Mouse (Mus musculus) left cerebral cortex, adult 11 months (tissue): Measurements from ENCODE around the gene Ufsp1.
A peak's percentile ranks its signal among the peaks of the same experiment; 100 is the strongest.
"Not testable (repeated sequence)": the region's sequence is repeated elsewhere in the genome, so short reads cannot be mapped to it uniquely, and the experiment has no call there.

Source experiments
- DNase-seq: peaks from one replicate; pipeline ENCODE4 v3.0.0; 2022; ENCODE audit warnings: low spot score

Gene Ufsp1

GRCm38 (mm10) chr5:137293839-137294743 lies at the start of gene Ufsp1:
Ufsp1 (plus strand) TSS chr5:137294629.
- DNase-seq: peak; percentile 92

- no peak for DNase-seq
Observed at GRCm38 (mm10) chr5:137263897-137264720, 30.3 kb upstream of the Ufsp1 start.

DNA sequence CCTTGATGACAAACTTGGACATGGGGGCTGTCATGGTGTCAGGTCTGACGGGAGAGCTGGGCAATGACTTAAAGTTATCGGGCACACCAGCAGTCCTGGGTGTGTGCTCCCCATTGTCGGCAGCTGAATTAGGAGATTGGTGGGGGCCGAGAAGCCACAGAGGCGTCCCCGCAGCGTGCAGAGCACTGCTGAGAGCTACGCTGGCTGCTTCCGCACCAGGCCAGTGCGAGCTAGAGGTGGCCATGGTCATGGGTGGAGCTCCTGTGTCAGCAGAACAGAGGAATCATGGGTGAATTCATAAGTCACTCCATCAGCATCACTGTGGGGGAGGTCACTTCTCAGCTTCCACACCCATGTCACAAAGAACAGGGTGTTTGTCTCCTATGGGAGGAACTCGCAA lies 29.6 kb upstream of the Ufsp1 start:
- DNase-seq: no peak

DNA sequence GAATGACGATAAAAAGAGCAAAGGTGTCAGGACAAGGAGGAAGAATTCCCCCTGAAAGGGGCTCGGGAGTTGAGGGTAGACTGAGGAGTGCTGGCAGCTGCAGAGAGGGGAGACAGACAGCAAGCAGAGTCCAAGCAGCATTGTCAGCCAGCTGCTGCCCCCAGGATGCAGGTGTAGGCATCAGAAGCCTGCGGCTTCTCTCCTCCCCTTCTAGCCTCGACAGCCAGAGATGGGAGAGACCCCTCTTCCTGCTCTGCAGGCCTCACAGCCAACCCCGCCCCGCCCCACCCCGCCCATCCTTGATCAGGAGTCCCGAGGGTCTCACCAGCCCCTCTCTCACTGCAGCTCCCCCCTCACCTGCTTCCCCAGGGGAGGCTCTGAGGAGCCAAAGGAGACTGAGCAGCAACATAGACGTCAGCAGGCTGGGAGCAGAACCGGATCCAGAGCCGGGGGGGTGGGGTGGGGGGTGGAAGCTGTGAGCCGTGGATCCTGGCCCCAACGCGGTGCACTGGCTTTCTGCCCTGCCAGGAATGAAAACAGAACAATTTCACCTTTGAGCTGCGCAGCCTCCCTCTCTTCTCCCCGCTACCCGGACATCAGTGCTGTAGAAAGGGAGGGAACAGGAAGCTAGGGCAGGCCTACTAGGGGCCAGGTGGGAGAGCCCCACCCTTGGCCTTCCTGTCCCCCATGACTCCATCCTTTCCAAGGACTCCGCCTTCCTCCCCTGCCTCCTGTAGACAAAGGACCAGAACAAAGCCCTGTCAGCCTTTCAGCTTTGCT lies 26.1 kb upstream of the Ufsp1 start:
- DNase-seq: no peak

DNA sequence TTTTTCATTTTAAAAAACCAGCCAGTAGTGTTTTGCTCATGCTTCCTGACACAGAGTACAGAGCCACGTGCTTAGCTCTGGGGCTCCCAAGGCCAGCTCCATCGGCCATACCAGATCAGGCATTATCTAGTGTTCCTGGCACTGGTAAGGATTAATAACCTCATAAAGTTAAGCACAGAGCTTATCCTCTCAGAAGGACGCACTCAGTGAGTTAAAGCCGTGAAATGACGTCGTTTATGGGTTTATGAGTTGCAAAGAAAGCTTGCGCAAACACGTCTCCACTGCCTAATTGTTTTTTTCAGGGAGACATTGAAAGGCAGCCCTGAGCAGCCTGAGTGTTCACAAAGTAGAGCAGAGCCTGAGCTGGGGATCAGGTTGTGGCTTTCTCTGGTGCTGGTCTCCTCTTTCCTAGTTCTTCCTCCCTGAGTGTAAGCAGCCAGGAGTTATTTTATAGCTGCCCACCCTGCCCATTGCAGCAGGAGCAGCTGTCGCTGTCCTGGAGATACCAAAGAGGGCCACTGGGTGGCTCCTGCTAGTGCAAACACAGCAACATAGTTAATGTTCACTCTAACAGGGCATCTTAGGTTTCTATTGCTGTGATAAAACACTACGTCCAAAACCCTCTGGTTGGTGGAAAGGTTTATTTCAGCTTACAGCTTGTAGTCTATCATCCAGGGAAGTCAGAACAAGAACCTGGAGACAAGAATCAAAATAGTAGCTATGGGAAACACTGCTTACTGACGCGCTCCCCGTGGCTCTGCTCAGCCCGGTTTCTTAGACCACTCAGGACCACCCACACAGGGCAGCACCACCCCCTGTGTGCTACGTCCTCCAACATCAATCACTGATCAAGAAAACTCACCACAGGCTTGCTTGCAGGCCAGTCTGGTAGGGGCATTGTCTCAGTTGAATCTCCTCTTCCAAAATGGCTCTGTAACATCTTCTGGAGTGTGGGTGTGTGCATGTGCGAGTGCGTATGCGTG lies 16.8 kb upstream of the Ufsp1 start:
- DNase-seq: no peak

DNA sequence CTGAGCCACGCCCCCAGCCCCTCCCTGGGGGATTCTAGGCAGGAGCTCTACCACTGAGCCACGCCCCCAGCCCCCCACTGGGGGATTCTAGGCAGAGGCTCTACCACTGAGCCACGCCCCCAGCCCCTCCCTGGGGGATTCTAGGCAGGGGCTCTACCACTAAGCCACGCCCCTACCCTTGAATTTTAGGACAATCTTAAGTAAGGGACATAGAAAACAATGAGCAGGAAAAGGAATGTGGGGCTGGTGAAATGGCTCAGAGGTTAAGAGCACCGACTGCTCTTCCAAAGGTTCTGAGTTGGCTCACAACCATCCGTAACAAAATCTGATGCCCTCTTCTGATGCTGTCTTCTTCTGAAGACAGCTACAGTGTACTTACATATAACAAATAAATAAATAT lies 10.0 kb upstream of the Ufsp1 start:
- not testable (repeated sequence) for DNase-seq

GRCm38 (mm10) chr5:137285045-137285444 lies 9.4 kb upstream of the Ufsp1 start:
- no peak for DNase-seq

- DNase-seq: no peak
Observed at GRCm38 (mm10) chr5:137285986-137286385, 8.4 kb upstream of the Ufsp1 start.

DNA sequence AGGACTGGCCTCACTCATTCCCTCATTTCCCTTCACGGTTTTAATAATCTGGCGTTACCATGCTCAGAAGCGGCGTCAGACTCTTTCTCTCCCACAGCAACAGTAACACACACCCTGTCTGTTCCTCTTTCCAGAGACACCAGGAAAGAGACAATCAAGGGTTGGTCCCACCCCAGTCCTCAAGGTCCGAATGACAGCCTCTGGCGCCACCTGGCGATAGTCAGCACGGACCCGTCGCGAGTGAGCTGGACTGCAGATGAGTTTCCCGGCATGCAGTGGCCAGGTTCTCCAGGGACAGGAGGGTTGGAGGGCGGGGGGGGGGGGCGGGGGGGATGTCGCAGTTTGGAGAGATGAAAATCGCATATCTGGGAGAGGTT lies 7.8 kb upstream of the Ufsp1 start:
- peak; percentile 83 for DNase-seq

DNA sequence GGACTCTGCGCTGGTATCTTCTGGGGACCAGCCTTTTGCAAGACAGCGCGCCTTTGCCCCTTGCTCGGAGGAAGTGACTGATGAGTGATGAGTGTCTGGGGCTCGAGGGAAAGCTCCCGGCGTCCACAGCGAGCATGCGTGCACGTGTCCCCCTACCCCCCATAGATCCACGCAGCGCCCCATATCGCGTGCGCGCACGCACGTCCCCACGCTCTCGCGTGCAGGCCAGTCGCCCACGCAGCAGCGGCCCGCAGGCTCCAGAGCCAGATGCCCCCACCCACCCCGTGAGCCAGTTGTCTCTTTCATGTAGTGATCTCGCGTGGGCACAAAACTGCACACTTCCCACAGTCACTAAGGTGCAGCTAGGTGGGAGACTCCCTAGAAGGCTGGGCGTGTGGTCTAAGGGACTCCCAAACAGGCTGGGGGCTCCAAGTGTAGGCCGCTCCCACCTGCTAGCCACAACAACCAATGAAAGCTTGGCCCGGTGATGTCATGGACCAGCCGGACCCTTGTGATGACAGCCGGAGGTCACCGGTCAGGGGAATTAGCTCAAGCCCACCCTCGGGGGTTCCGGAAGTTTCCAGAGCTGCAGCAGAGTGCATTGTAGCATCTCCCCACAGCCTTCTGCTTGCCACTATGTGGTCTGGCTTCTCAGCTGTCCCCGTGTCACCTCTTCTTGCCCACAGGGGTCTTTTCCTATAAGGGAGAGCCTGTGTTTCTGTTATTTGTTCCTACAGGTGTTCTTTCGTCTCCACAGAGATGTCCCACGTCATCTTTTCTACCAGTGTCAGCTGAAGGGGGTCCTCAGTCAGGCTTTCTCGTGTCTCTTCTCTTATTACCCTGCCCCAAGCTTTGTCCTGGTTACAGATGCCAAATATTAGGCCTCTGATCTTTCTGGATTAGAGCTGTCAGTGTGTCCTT lies 7.1 kb upstream of the Ufsp1 start, which contains the start of gene Ache:
TSS of gene Ache (plus strand) at position 488 of the 921 bp plus-strand sequence.
- peak; percentile 65 for DNase-seq

- DNase-seq: peak; percentile 57
Observed at GRCm38 (mm10) chr5:137287953-137288743, 6.3 kb upstream of the Ufsp1 start.

- no peak for DNase-seq
Observed at GRCm38 (mm10) chr5:137288999-137289470, 5.4 kb upstream of the Ufsp1 start.

DNA sequence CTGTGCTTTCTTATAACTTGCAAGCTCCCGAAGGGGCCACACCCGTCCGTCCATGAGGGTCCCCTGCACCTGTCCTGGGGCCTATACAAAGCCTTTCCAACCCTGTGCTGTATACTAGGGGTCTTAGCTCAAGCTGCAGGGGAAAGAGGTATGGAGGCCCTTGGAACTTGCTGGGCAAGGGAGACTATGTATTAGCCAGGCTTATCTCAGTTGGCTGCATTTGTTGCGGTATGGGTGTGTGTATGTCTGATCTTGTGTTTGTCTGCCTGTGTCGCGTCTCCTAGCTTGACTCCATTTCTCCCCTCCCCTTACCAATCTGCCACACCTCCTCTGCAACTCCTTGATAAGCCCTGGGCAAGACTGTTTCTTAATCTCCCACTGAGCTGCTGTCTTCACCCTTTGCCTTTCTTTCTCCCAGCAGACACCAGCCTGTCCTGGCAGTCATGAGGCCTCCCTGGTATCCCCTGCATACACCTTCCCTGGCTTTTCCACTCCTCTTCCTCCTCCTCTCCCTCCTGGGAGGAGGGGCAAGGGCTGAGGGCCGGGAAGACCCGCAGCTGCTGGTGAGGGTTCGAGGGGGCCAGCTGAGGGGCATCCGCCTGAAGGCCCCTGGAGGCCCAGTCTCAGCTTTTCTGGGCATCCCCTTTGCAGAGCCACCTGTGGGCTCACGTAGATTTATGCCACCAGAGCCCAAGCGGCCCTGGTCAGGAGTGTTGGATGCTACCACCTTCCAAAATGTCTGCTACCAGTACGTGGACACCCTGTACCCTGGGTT lies 4.7 kb upstream of the Ufsp1 start:
- no peak for DNase-seq

DNA sequence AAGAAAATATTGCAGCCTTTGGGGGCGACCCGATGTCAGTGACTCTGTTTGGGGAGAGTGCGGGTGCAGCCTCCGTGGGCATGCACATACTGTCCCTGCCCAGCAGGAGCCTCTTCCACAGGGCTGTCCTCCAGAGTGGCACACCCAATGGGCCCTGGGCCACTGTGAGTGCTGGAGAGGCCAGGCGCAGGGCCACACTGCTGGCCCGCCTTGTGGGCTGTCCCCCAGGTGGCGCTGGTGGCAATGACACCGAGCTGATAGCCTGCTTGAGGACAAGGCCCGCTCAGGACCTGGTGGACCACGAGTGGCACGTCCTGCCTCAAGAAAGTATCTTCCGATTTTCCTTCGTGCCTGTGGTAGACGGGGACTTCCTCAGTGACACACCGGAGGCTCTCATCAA lies 3.8 kb upstream of the Ufsp1 start:
- DNase-seq: no peak

DNA sequence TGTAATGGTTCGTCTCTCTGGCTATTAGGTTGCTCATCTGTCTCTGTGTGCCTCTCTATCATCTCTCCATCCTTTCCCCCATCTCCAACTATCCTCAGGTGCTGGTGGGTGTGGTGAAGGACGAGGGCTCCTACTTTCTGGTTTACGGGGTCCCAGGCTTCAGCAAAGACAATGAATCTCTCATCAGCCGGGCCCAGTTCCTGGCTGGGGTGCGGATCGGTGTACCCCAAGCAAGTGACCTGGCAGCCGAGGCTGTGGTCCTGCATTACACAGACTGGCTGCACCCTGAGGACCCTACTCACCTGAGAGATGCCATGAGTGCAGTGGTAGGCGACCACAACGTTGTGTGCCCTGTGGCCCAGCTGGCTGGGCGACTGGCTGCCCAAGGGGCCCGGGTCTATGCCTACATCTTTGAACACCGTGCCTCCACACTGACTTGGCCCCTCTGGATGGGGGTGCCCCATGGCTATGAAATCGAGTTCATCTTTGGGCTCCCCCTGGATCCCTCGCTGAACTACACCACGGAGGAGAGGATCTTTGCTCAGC lies 3.0 kb upstream of the Ufsp1 start:
- DNase-seq: no peak

DNA sequence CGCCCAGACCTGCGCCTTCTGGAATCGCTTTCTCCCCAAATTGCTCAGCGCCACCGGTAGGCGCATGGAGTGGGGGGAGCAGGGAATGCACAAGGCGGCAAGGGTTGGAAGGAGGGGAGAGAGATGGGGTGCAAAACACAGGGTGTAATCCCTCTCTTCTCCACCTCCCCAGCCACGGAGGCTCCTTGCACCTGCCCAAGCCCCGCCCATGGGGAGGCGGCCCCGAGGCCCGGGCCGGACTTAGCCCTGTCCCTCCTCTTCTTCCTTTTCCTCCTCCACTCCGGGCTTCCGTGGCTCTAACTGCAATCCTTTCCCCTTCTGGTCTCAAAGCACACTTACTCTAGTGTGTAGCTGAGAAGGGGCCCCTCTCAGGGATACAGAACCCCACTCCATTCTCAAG lies 1.1 kb upstream of the Ufsp1 start:
- peak; percentile 48 for DNase-seq

GRCm38 (mm10) chr5:137294744-137295093 lies 290 bp downstream of the Ufsp1 start:
- DNase-seq: no peak

DNA sequence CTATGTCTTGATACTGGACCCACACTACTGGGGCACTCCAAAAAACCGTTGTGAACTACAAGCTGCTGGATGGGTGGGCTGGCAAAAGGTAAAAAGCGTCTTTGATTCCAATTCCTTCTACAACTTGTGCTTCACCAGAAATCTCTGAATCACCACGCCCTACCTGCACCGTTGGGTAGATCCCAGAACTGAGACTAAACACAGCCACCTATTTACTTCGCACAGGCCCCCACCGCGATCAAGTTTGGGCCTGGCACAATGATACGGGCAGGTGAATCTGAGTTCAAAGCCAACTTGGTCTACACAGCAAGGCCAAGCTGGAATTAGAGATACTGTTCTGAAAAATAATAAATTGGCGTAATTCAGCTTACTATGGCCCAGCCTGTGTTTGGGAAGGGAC lies 867 bp downstream of the Ufsp1 start:
- no peak for DNase-seq
